Mouse (Mus musculus): ENCODE data around the gene Hoxa2.

DNA sequence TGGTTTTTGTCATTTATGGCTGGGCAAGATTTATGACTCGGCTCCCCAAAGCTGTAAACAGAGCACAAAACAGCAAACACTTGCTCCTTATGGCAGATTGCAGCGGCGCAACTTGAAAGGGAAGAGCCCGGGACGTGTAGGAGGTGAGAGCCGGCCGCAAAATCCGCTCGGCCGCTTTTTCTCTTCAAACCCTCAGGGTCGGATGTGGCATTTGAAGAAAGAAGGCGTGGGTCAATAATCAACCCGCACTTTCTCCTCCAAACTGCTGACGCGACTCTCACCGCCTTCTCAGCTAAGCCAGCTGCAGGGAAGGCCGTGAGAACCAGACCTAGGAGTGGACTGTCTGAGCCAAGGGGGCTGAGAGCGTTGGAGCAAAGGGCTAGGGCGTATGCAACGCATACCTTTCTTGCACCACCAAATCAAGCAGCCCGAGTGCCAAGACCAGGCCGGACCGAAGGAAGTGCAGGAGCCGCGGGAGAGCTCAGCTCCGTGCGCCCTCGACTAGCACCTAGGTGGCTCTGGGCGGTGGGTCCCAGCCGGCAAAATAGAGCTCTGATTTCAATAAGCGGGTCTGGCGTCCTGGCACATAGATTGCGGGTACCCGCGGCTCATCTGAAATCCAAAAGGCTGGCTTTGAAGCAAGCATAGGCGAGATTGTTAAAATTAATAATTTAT, 12.6 kb upstream of the Hoxa2 start, which contains the start of gene 5730596B20Rik:
- TF ChIP-seq CTCF (conservative IDR thresholded peaks at IDR 0.05; ENCODE audit: low read length) (no peak), NANOG (IDR thresholded peaks at IDR 0.05; ENCODE audit: borderline replicate concordance, low read length) (no peak)

Measured in E14TG2a.4 (cell line).